18 mouse cellular contexts compared by ENCODE assay signal in the genomic region with DNA sequence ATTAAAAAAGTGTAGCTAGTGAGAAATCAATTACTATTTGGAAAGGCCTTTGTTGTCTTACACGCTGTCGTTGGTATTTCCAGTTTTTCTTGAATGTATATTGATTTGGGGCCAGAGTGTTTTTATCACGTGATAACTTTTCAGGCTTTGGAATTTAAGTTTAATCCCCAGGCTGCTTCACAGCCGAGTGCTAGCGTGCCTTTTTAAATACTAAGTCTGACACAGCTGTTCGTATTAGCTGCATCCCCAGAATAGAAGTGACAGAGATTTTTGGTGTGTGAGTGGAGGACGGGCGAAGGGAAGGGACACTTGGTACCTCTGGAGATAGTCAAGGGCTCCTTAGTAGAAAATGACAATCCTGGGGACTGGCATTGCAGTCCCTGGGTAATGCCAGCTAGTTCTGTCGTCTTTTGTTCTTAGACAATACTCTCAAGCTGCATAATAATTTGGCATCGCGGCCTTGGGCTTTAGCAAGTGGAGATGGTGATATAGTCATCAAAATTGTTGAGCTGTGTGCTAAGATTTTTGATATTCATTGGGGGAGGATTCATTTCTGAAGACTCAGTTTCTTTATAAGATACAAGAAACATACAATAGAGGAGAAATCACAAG. TPM values are rescaled to one million over a fixed set of nuclear protein-coding genes. Genes with fewer than 3 reads are reported as not detected.
A peak's percentile ranks its signal among the peaks of the same experiment; 100 is the strongest.
DNase-seq lines count a peak whose midpoint lies in the region; ATAC-seq and TF ChIP-seq lines count a peak whose summit lies in the region.
"Had no signal": no experiment of that assay in that cellular context is flagged by ENCODE, and none has a peak within 500 bp of the region (broad histone marks: within the 10 kb centered on the region; RNA-seq: fewer than 3 reads in every experiment).

No protein-coding gene starts in this region.

- no peak overlapping the region for H3K4me3 ChIP-seq in forebrain, embryonic 15.5 days
- H3K4me3 ChIP-seq in forebrain, embryonic 11.5 days (ENCODE audit: low read depth, low read length), result no peak overlapping the region
- no peak overlapping the region for H3K4me3 ChIP-seq in heart, embryonic 16.5 days (ENCODE audit: low read length)
- no peak overlapping the region for H3K4me3 ChIP-seq in limb, embryonic 14.5 days (replicated peaks; ENCODE audit: low read length)
- H3K4me3 ChIP-seq: hindbrain, embryonic 12.5 days; liver, embryonic 15.5 days; neural tube, embryonic 12.5 days had no signal

- H3K4me2 ChIP-seq in forebrain, embryonic 15.5 days (replicated peaks), result no peak overlapping the region
- H3K4me2 ChIP-seq in forebrain, embryonic 11.5 days (ENCODE audit: low read depth, low read length, severe bottlenecking), result no peak overlapping the region
- H3K4me2 ChIP-seq in heart, embryonic 16.5 days (ENCODE audit: low read depth, low read length), result peak overlapping the region; percentile 4; the same call in 1 of the 2 replicates
- no peak overlapping the region for H3K4me2 ChIP-seq in limb, embryonic 14.5 days (replicated peaks; ENCODE audit: low read depth, low read length, severe bottlenecking)
- H3K4me2 ChIP-seq: hindbrain, embryonic 12.5 days; liver, embryonic 15.5 days; neural tube, embryonic 12.5 days had no signal

- DNase-seq in forebrain, embryonic 11.5 days (ENCODE audit: low spot score), result no peak
- no peak for DNase-seq in heart, postnatal 36 days
- DNase-seq in brain, embryonic 14.5 days (ENCODE audit: low read depth), result peak; percentile 48
- peak; percentile 31 for DNase-seq in limb, embryonic 14.5 days (ENCODE audit: low spot score)
- no peak for DNase-seq in adrenal gland, postnatal 25 days
- DNase-seq: cerebellum, adult 11 months; cerebellum, postnatal 36 days; gastrocnemius, postnatal 14 days; layer of hippocampus, postnatal 36 days; right cerebral cortex, postnatal 25 days; thymus, adult 18-20 months had no signal

- no peaks in the 10 kb centered on the region for H3K27me3 ChIP-seq in forebrain, embryonic 15.5 days
- no peaks in the 10 kb centered on the region for H3K27me3 ChIP-seq in forebrain, embryonic 11.5 days (ENCODE audit: control insufficient read depth, insufficient read depth, low read length)
- no peaks in the 10 kb centered on the region for H3K27me3 ChIP-seq in heart, embryonic 16.5 days (ENCODE audit: control insufficient read depth, insufficient read depth, low read length)
- H3K27me3 ChIP-seq in limb, embryonic 14.5 days (ENCODE audit: control insufficient read depth, insufficient read depth, low read length), result no peaks in the 10 kb centered on the region
- H3K27me3 ChIP-seq: hindbrain, embryonic 12.5 days; liver, embryonic 15.5 days; neural tube, embryonic 12.5 days; Patski had no signal

- no peaks in the 10 kb centered on the region for H3K36me3 ChIP-seq in forebrain, embryonic 15.5 days
- no peaks in the 10 kb centered on the region for H3K36me3 ChIP-seq in forebrain, embryonic 11.5 days (ENCODE audit: control insufficient read depth, insufficient read depth, low read length)
- H3K36me3 ChIP-seq in heart, embryonic 16.5 days (ENCODE audit: control insufficient read depth, insufficient read depth), result no peaks in the 10 kb centered on the region
- no peaks in the 10 kb centered on the region for H3K36me3 ChIP-seq in limb, embryonic 14.5 days (ENCODE audit: control insufficient read depth, insufficient read depth, low read length)
- H3K36me3 ChIP-seq: hindbrain, embryonic 12.5 days; liver, embryonic 15.5 days; neural tube, embryonic 12.5 days had no signal

- H3K9me3 ChIP-seq in forebrain, embryonic 15.5 days, result no peaks in the 10 kb centered on the region
- H3K9me3 ChIP-seq in forebrain, embryonic 11.5 days (ENCODE audit: control insufficient read depth, low read length), result no peaks in the 10 kb centered on the region
- H3K9me3 ChIP-seq in heart, embryonic 16.5 days (replicated peaks; ENCODE audit: control insufficient read depth, low read length), result no peaks in the 10 kb centered on the region
- no peaks in the 10 kb centered on the region for H3K9me3 ChIP-seq in limb, embryonic 14.5 days (ENCODE audit: control insufficient read depth, low read length)
- H3K9me3 ChIP-seq: hindbrain, embryonic 12.5 days; liver, embryonic 15.5 days; neural tube, embryonic 12.5 days had no signal

- no peak for TF ChIP-seq POLR2A in brain, embryonic 14.5 days (IDR thresholded peaks at IDR 0.05; ENCODE audit: borderline replicate concordance, extremely low read depth, insufficient read depth, insufficient read length, poor library complexity, severe bottlenecking)
- no peak for TF ChIP-seq POLR2A in limb, embryonic 14.5 days (IDR thresholded peaks at IDR 0.05; ENCODE audit: borderline replicate concordance, extremely low read depth, insufficient read depth, insufficient read length)

- H3K27ac ChIP-seq in forebrain, embryonic 15.5 days (replicated peaks), result peak overlapping the region; percentile 36; the same call in 1 of the 2 replicates
- no peak overlapping the region for H3K27ac ChIP-seq in forebrain, embryonic 11.5 days (ENCODE audit: low read depth, low read length)
- peak overlapping the region; percentile 46 for H3K27ac ChIP-seq in heart, embryonic 16.5 days (ENCODE audit: low read length)
- H3K27ac ChIP-seq in limb, embryonic 14.5 days (replicated peaks; ENCODE audit: low read depth, low read length), result no peak overlapping the region
- H3K27ac ChIP-seq: hindbrain, embryonic 12.5 days; liver, embryonic 15.5 days; neural tube, embryonic 12.5 days had no signal

- no peak for TF ChIP-seq CTCF in brain, embryonic 14.5 days (IDR thresholded peaks at IDR 0.05; ENCODE audit: borderline replicate concordance, extremely low read depth, insufficient read depth, insufficient read length)

- H3K9ac ChIP-seq in forebrain, embryonic 15.5 days (replicated peaks), result no peak overlapping the region
- H3K9ac ChIP-seq in forebrain, embryonic 11.5 days (ENCODE audit: low read length), result no peak overlapping the region
- no peak overlapping the region for H3K9ac ChIP-seq in heart, embryonic 16.5 days (ENCODE audit: low read length)
- no peak overlapping the region for H3K9ac ChIP-seq in limb, embryonic 14.5 days (ENCODE audit: low read depth, low read length, severe bottlenecking)
- H3K9ac ChIP-seq: hindbrain, embryonic 12.5 days; liver, embryonic 15.5 days; neural tube, embryonic 12.5 days had no signal

- ATAC-seq in forebrain, embryonic 15.5 days (replicated peaks), result no peak
- no peak for ATAC-seq in forebrain, embryonic 11.5 days (replicated peaks; ENCODE audit: low FRiP score)
- ATAC-seq in heart, embryonic 16.5 days (replicated peaks; ENCODE audit: extremely low read depth, insufficient read depth, low FRiP score), result no peak
- ATAC-seq in limb, embryonic 14.5 days (ENCODE audit: low FRiP score, low read depth), result peak; percentile 35; the same call in 1 of the 2 replicates
- no peak for ATAC-seq in granulocyte monocyte progenitor cell, adult 5-6 weeks (replicated peaks; ENCODE audit: poor library complexity, severe bottlenecking)
- ATAC-seq: Patski had no signal

- H3K4me1 ChIP-seq in forebrain, embryonic 15.5 days, result peaks cover 52% of the 10 kb centered on the region
- H3K4me1 ChIP-seq in forebrain, embryonic 11.5 days (replicated peaks; ENCODE audit: control insufficient read depth, insufficient read depth, low read length), result peaks cover 12% of the 10 kb centered on the region; the same call in 1 of the 2 replicates
- H3K4me1 ChIP-seq in heart, embryonic 16.5 days (ENCODE audit: control insufficient read depth, insufficient read depth, low read length), result peaks cover 42% of the 10 kb centered on the region
- peaks cover 56% of the 10 kb centered on the region for H3K4me1 ChIP-seq in limb, embryonic 14.5 days (ENCODE audit: control insufficient read depth, insufficient read depth, low read length)

- 35% methylated on average over 11 of the region's 11 CpGs for WGBS in forebrain, embryonic 15.5 days
- 80% methylated on average over 11 of the region's 11 CpGs for WGBS in forebrain, embryonic 11.5 days
- WGBS in heart, embryonic 16.5 days, result 46% methylated on average over 11 of the region's 11 CpGs
- WGBS in limb, embryonic 14.5 days, result 53% methylated on average over 11 of the region's 11 CpGs

- intact Hi-C loops in heart, postnatal 36 days (cut with DNase I), result no loop called here

RNA-seq across cellular contexts. Expression of gene Mboat2, which starts 11.7 kb away (rescaled TPM):
- 70.7 and 72.5 TPM in 2 replicates for polyA plus RNA-seq in forebrain, embryonic 15.5 days (2015; fragmentation: Nextera tagmentation; extraction: Ambion mirVana)
- 55.7 and 59.3 TPM in 2 replicates for polyA plus RNA-seq in forebrain, embryonic 11.5 days (2014; fragmentation: Nextera tagmentation; extraction: Ambion mirVana)
- polyA plus RNA-seq in heart, embryonic 16.5 days (2015; fragmentation: Nextera tagmentation; extraction: Ambion mirVana), result 28.8 and 29.9 TPM in 2 replicates
- 10 to 100 TPM in 1 of 2 experiments, 1 to 10 TPM in 1; 9.7 to 11.0 TPM for total RNA-seq in heart, postnatal 36 days (2021)
- 25.0 and 31.8 TPM in 2 replicates for polyA plus RNA-seq in brain, embryonic 14.5 days (2012; rRNA removed)
- 24.7 and 25.2 TPM in 2 replicates for polyA plus RNA-seq in limb, embryonic 14.5 days (2012; rRNA removed)
- polyA plus RNA-seq in limb, embryonic 14.5 days (2014; fragmentation: Nextera tagmentation; extraction: Ambion mirVana), result 66.4 and 70.5 TPM in 2 replicates
- 0.39 and 0.70 TPM in 2 replicates for total RNA-seq in granulocyte monocyte progenitor cell, adult 5-6 weeks (2014; fragmentation: Nextera tagmentation)
- 0.47 and 0.98 TPM in 2 replicates for total RNA-seq in granulocyte monocyte progenitor cell, adult 5-6 weeks (2017)
- total RNA-seq in adrenal gland, postnatal 25 days (2021), result 13.0 and 21.0 TPM in 2 replicates

Comparison
In these comparisons a context has a peak if more than half of its experiments do, and no peak if none do; other contexts are left out.
1. H3K27ac ChIP-seq: peak in forebrain, embryonic 15.5 days (single experiment) and heart, embryonic 16.5 days (single experiment); none in forebrain, embryonic 11.5 days (single experiment) and limb, embryonic 14.5 days (single experiment).
2. DNase-seq: peak in brain, embryonic 14.5 days (single experiment) and limb, embryonic 14.5 days (single experiment); none in forebrain, embryonic 11.5 days (single experiment), heart, postnatal 36 days (0 of 2) and adrenal gland, postnatal 25 days (single experiment).